Mouse (Mus musculus): ENCODE data around the gene Kdm3a. TPM values are rescaled to one million over a fixed set of nuclear protein-coding genes. Genes with fewer than 3 reads are reported as not detected.

The Kdm3a gene
- 181 TPM for polyA plus RNA-seq (2017; shearing (Covaris generic))

GRCm38 (mm10) chr6:71632829-71633662, at the start of gene Kdm3a:
Kdm3a (minus strand) TSS chr6:71632990.

DNA sequence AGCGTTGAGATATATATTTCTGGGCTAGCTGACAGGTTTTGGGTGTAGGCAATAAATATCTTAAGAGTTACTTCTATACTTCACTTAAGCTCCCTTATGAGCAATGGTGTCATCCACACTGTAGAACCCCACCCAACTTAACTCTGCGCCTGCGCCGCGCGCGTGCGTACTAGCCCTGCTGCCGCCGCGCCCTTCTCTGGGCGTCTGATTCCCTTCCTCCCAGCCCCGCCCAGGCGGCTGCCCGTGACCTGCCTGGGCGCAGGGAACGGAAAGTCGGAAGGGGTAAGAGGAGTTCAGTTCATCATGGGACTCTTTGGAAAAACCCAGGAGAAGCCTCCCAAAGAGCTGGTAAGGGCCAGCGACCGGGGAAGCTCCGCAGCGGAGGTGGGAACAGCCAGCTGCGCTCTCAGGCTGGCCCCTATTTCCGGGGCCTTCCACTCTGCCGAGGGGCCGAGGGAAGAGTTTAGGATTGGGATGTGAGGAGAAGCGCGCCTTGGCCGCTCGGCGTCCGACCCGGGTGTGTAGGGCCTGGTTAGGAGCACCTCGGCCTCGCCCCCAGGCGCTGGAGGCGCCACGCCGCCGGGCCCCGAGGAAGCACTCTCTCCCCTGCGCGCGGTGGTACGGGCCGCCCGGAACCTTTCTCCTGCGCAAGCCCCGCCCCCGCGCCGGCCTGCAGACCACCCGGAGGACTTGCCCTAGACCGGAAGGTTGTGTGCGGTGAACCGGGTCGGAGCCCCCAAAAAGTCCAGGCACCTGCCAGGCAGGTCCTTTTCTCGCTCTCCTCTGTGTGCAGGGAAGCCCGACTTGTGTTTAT, 88.9 kb downstream of the Kdm3a start, which contains the start of gene Chmp3:
TSS of gene Chmp3 (plus strand) at position 112 of the 814 bp plus-strand sequence.

Other genes starting within 250 kb of the Kdm3a start
- gene Rmnd5a, start 192.4 kb downstream of the Kdm3a start, polyA plus RNA-seq (2017; shearing (Covaris generic)): 53.3 TPM
- 106 TPM for gene Rnf103, start 139.1 kb downstream of the Kdm3a start, polyA plus RNA-seq (2017; shearing (Covaris generic))
- gene Chmp3, start 89.2 kb downstream of the Kdm3a start, polyA plus RNA-seq (2017; shearing (Covaris generic)): 70.6 TPM
- gene Reep1, start 74.6 kb upstream of the Kdm3a start, polyA plus RNA-seq (2017; shearing (Covaris generic)): 0.11 TPM
- gene Mrpl35, start 194.0 kb upstream of the Kdm3a start, polyA plus RNA-seq (2017; shearing (Covaris generic)): 38.7 TPM
- 106 TPM for gene Immt, start 198.3 kb upstream of the Kdm3a start, polyA plus RNA-seq (2017; shearing (Covaris generic))